ENCODE assay signal across 13 mouse cellular contexts in genomic region chr4:128618963-128619362, GRCm38 (mm10). TPM values are rescaled to one million over a fixed set of nuclear protein-coding genes. Genes with fewer than 3 reads are reported as not detected.
DNase-seq lines count a peak whose midpoint lies in the region; ATAC-seq and TF ChIP-seq lines count a peak whose summit lies in the region.
"Had no signal": no experiment of that assay in that cellular context is flagged by ENCODE, and none has a peak within 500 bp of the region (broad histone marks: within the 10 kb centered on the region; RNA-seq: fewer than 3 reads in every experiment).

No protein-coding gene starts in this region.

- no peaks in the 10 kb centered on the region for H3K36me3 ChIP-seq in liver, postnatal 0 days (replicated peaks; ENCODE audit: insufficient read depth, low read length)
- no peaks in the 10 kb centered on the region for H3K36me3 ChIP-seq in limb, embryonic 15.5 days
- H3K36me3 ChIP-seq: hindbrain, embryonic 15.5 days had no signal

- WGBS in liver, postnatal 0 days (ENCODE audit: insufficient replicate concordance), result 36% methylated on average over 2 of the region's 2 CpGs
- 6% methylated on average over 2 of the region's 2 CpGs for WGBS in bone marrow, adult 2 months
- 33% methylated on average over 2 of the region's 2 CpGs for WGBS in limb, embryonic 15.5 days

- H3K4me2 ChIP-seq in liver, postnatal 0 days (ENCODE audit: low read depth, low read length), result peak overlapping the region; percentile 34; the same call in 1 of the 2 replicates
- H3K4me2 ChIP-seq in limb, embryonic 15.5 days, result no peak overlapping the region
- H3K4me2 ChIP-seq: hindbrain, embryonic 15.5 days had no signal

- H3K9ac ChIP-seq in liver, postnatal 0 days (replicated peaks), result no peak overlapping the region
- H3K9ac ChIP-seq in limb, embryonic 15.5 days, result no peak overlapping the region
- H3K9ac ChIP-seq: hindbrain, embryonic 15.5 days; liver, embryonic 14.5 days had no signal

- TF ChIP-seq POLR2A in bone marrow, adult 2 months (IDR thresholded peaks at IDR 0.05; ENCODE audit: borderline replicate concordance, control insufficient read depth, low read depth, low read length), result no peak
- no peak for TF ChIP-seq POLR2A in embryonic fibroblast, embryonic 13.5 days (IDR thresholded peaks at IDR 0.05; ENCODE audit: low read depth, low read length)

- H3K27me3 ChIP-seq in liver, postnatal 0 days (ENCODE audit: insufficient read depth, low read length), result peaks cover 5% of the 10 kb centered on the region; the same call in 1 of the 2 replicates
- peaks cover 19% of the 10 kb centered on the region; the same call in 1 of the 2 replicates for H3K27me3 ChIP-seq in limb, embryonic 15.5 days
- H3K27me3 ChIP-seq: hindbrain, embryonic 15.5 days had no signal

- DNase-seq in liver, postnatal 0 days, result no peak
- no peak for DNase-seq in liver
- DNase-seq in heart, adult 18-20 months, result no peak
- DNase-seq in heart, adult 9 months (ENCODE audit: low spot score in 2 of 2), result no peak
- DNase-seq: cerebellum, adult 8-10 months; heart, adult 11 months had no signal

- no peaks in the 10 kb centered on the region for H3K9me3 ChIP-seq in liver, postnatal 0 days (ENCODE audit: low read length)
- H3K9me3 ChIP-seq in limb, embryonic 15.5 days, result no peaks in the 10 kb centered on the region
- H3K9me3 ChIP-seq: hindbrain, embryonic 15.5 days had no signal

- peak overlapping the region; percentile 22; the same call in 1 of the 2 replicates for H3K27ac ChIP-seq in liver, postnatal 0 days (ENCODE audit: low read depth)
- H3K27ac ChIP-seq in bone marrow, adult 2 months (ENCODE audit: control insufficient read depth, insufficient read depth, low read depth, low read length, poor library complexity), result peak overlapping the region; percentile 49
- H3K27ac ChIP-seq in embryonic fibroblast, embryonic 13.5 days (ENCODE audit: insufficient read depth, low read length), result 0 out of 2 replicates have a peak overlapping the region, but pooled peaks have one; percentile 7
- peak overlapping the region; percentile 12; the same call in 1 of the 2 replicates for H3K27ac ChIP-seq in limb, embryonic 15.5 days
- H3K27ac ChIP-seq: hindbrain, embryonic 15.5 days; left cerebral cortex, adult 2 months; liver, embryonic 14.5 days; macrophage had no signal

- TF ChIP-seq CTCF in liver, postnatal 0 days (IDR thresholded peaks at IDR 0.05; ENCODE audit: low read depth), result no peak
- no peak for TF ChIP-seq CTCF in bone marrow, adult 2 months (IDR thresholded peaks at IDR 0.05; ENCODE audit: control insufficient read depth, insufficient read depth, low read length)
- TF ChIP-seq CTCF in embryonic fibroblast, embryonic 13.5 days (IDR thresholded peaks at IDR 0.05; ENCODE audit: borderline replicate concordance, insufficient read depth, low read length), result no peak

- no peak for ATAC-seq in liver, postnatal 0 days
- no peak for ATAC-seq in limb, embryonic 15.5 days (ENCODE audit: insufficient number of reproducible peaks, low FRiP score, low TSS enrichment, low read depth)

- no peak overlapping the region for H3K4me3 ChIP-seq in liver, postnatal 0 days (ENCODE audit: low read depth, low read length)
- H3K4me3 ChIP-seq in bone marrow, adult 2 months (replicated peaks; ENCODE audit: control insufficient read depth, low read depth, low read length), result no peak overlapping the region
- no peak overlapping the region for H3K4me3 ChIP-seq in embryonic fibroblast, embryonic 13.5 days (ENCODE audit: insufficient read depth, low read length)
- H3K4me3 ChIP-seq in limb, embryonic 15.5 days, result no peak overlapping the region
- H3K4me3 ChIP-seq: hindbrain, embryonic 15.5 days; left cerebral cortex, adult 2 months had no signal

- peaks cover 16% of the 10 kb centered on the region for H3K4me1 ChIP-seq in liver, postnatal 0 days (ENCODE audit: insufficient read depth)
- H3K4me1 ChIP-seq in bone marrow, adult 2 months (ENCODE audit: control insufficient read depth, insufficient read depth, low read length), result peaks cover 2% of the 10 kb centered on the region; the same call in 1 of the 2 replicates
- peaks cover 6% of the 10 kb centered on the region; the same call in 1 of the 2 replicates for H3K4me1 ChIP-seq in embryonic fibroblast, embryonic 13.5 days (ENCODE audit: control insufficient read depth, insufficient read depth, low read length)
- peaks cover 26% of the 10 kb centered on the region for H3K4me1 ChIP-seq in limb, embryonic 15.5 days
- H3K4me1 ChIP-seq: hindbrain, embryonic 15.5 days had no signal

- TF ChIP-seq EP300 in liver, postnatal 0 days (IDR thresholded peaks at IDR 0.05; ENCODE audit: low read depth), result no peak

RNA-seq across cellular contexts. Expression of gene Tlr12, which starts 0.5 kb away (rescaled TPM):
- polyA plus RNA-seq in liver, postnatal 0 days (2015; fragmentation: Nextera tagmentation; extraction: Ambion mirVana), result 1.9 and 2.3 TPM in 2 replicates
- 1.2 and 4.9 TPM in 2 replicates for polyA plus RNA-seq in bone marrow, adult 2 months (2011; ENCODE audit: insufficient read depth, insufficient read length, low replicate concordance, missing spikeins)
- not detected in 2 replicates for polyA plus RNA-seq in embryonic fibroblast, embryonic 13.5 days (2011; ENCODE audit: insufficient read length, low read depth, missing spikeins)
- 0.72 and 0.76 TPM in 2 replicates for polyA plus RNA-seq in limb, embryonic 15.5 days (2015; fragmentation: Nextera tagmentation; extraction: Ambion mirVana)
- total RNA-seq in heart, adult 18-20 months (2021), result under 1 TPM; 0.18 to 0.50 TPM

RNA-seq across cellular contexts. Expression of gene Zscan20, which starts 9.1 kb away (rescaled TPM):
- 0.46 and 0.58 TPM in 2 replicates for polyA plus RNA-seq in liver, postnatal 0 days (2015; fragmentation: Nextera tagmentation; extraction: Ambion mirVana)
- 1.4 and 7.4 TPM in 2 replicates for polyA plus RNA-seq in bone marrow, adult 2 months (2011; ENCODE audit: insufficient read depth, insufficient read length, low replicate concordance, missing spikeins)
- 4.2 and 6.8 TPM in 2 replicates for polyA plus RNA-seq in embryonic fibroblast, embryonic 13.5 days (2011; ENCODE audit: insufficient read length, low read depth, missing spikeins)
- polyA plus RNA-seq in limb, embryonic 15.5 days (2015; fragmentation: Nextera tagmentation; extraction: Ambion mirVana), result 4.0 and 4.1 TPM in 2 replicates
- total RNA-seq in heart, adult 18-20 months (2021), result 1 to 10 TPM; 6.0 to 6.1 TPM

RNA-seq across cellular contexts. Expression of gene Phc2, which starts 35.5 kb away (rescaled TPM):
- 14.6 and 18.7 TPM in 2 replicates for polyA plus RNA-seq in liver, postnatal 0 days (2015; fragmentation: Nextera tagmentation; extraction: Ambion mirVana)
- polyA plus RNA-seq in bone marrow, adult 2 months (2011; ENCODE audit: insufficient read depth, insufficient read length, low replicate concordance, missing spikeins), result 22.4 and 36.8 TPM in 2 replicates
- polyA plus RNA-seq in embryonic fibroblast, embryonic 13.5 days (2011; ENCODE audit: insufficient read length, low read depth, missing spikeins), result 69.9 and 73.2 TPM in 2 replicates
- 33.1 and 40.7 TPM in 2 replicates for polyA plus RNA-seq in limb, embryonic 15.5 days (2015; fragmentation: Nextera tagmentation; extraction: Ambion mirVana)
- 10 to 100 TPM; 39.5 to 45.3 TPM for total RNA-seq in heart, adult 18-20 months (2021)
